Mouse (Mus musculus): ENCODE data around the gene Fhl2. TPM values are rescaled to one million over a fixed set of nuclear protein-coding genes. Genes with fewer than 3 reads are reported as not detected.
"Not testable (repeated sequence)": the region's sequence is repeated elsewhere in the genome, so short reads cannot be mapped to it uniquely, and the experiment has no call there.

Fhl2 gene
- polyA plus RNA-seq, 1 experiment from 2014 or later, result 26.0 TPM

- H3K4me1 ChIP-seq (replicated peaks), result no peaks in the 10 kb centered on the region
- no peak overlapping the region for H3K4me2 ChIP-seq
- no peaks in the 10 kb centered on the region for H3K9me3 ChIP-seq
- no peak for ATAC-seq (ENCODE audit: low FRiP score, low read depth)
- H3K9ac ChIP-seq, result no peak overlapping the region
- no peak overlapping the region for H3K4me3 ChIP-seq
- H3K27ac ChIP-seq (replicated peaks), result no peak overlapping the region
- H3K36me3 ChIP-seq, result no peaks in the 10 kb centered on the region
- H3K27me3 ChIP-seq, result no peaks in the 10 kb centered on the region
- 81% methylated on average over 1 of the region's 1 CpGs for WGBS
These were observed 14.5 kb upstream of the Fhl2 start for GRCm38 (mm10) chr1:43211274-43211673.

- Histone ChIP-seq H3K4me1 (replicated peaks) (no peaks in the 10 kb centered on the region), H3K4me3 (no peak overlapping the region), H3K27ac (replicated peaks) (no peak overlapping the region), H3K36me3 (no peaks in the 10 kb centered on the region), H3K9ac (no peak overlapping the region), H3K9me3 (no peaks in the 10 kb centered on the region), H3K27me3 (no peaks in the 10 kb centered on the region), H3K4me2 (no peak overlapping the region)
- 82% methylated on average over 9 of the region's 9 CpGs for WGBS
- ATAC-seq (ENCODE audit: low FRiP score, low read depth), result no peak
These were observed 13.5 kb upstream of the Fhl2 start for GRCm38 (mm10) chr1:43210285-43210684.

- 83% methylated on average over 1 of the region's 1 CpGs for WGBS
- Histone ChIP-seq H3K36me3 (no peaks in the 10 kb centered on the region), H3K4me3 (no peak overlapping the region), H3K9ac (no peak overlapping the region), H3K9me3 (no peaks in the 10 kb centered on the region), H3K27me3 (no peaks in the 10 kb centered on the region), H3K4me1 (replicated peaks) (no peaks in the 10 kb centered on the region), H3K27ac (replicated peaks) (no peak overlapping the region), H3K4me2 (no peak overlapping the region)
- no peak for ATAC-seq (ENCODE audit: low FRiP score, low read depth)
These were observed 10.4 kb upstream of the Fhl2 start for GRCm38 (mm10) chr1:43207147-43207546.

GRCm38 (mm10) chr1:43203282-43203681 is 6.5 kb upstream of the Fhl2 start:
- H3K9ac ChIP-seq, result no peak overlapping the region
- H3K4me2 ChIP-seq, result no peak overlapping the region
- no peaks in the 10 kb centered on the region for H3K9me3 ChIP-seq
- no peaks in the 10 kb centered on the region for H3K36me3 ChIP-seq
- H3K27ac ChIP-seq (replicated peaks), result no peak overlapping the region
- H3K27me3 ChIP-seq, result no peaks in the 10 kb centered on the region
- H3K4me1 ChIP-seq (replicated peaks), result no peaks in the 10 kb centered on the region
- no peak for ATAC-seq (ENCODE audit: low FRiP score, low read depth)
- 60% methylated on average over 5 of the region's 5 CpGs for WGBS
- no peak overlapping the region for H3K4me3 ChIP-seq

- H3K27ac ChIP-seq (replicated peaks), result no peak overlapping the region
- no peak for ATAC-seq (ENCODE audit: low FRiP score, low read depth)
- H3K4me2 ChIP-seq, result no peak overlapping the region
These were observed 5.4 kb upstream of the Fhl2 start for GRCm38 (mm10) chr1:43202226-43202625.

GRCm38 (mm10) chr1:43201796-43202195 is 5.0 kb upstream of the Fhl2 start:
- H3K4me1 ChIP-seq (replicated peaks), result no peaks in the 10 kb centered on the region
- no peaks in the 10 kb centered on the region for H3K9me3 ChIP-seq
- WGBS, result 83% methylated on average over 2 of the region's 2 CpGs
- H3K36me3 ChIP-seq, result no peaks in the 10 kb centered on the region
- H3K4me2 ChIP-seq, result no peak overlapping the region
- no peak overlapping the region for H3K9ac ChIP-seq
- ATAC-seq (ENCODE audit: low FRiP score, low read depth), result no peak
- H3K4me3 ChIP-seq, result no peak overlapping the region
- no peaks in the 10 kb centered on the region for H3K27me3 ChIP-seq
- no peak overlapping the region for H3K27ac ChIP-seq (replicated peaks)

More at GRCm38 (mm10) chr1:43202226-43202625, 5.4 kb upstream of the Fhl2 start:
- Histone ChIP-seq H3K36me3 (no peaks in the 10 kb centered on the region), H3K4me1 (replicated peaks) (no peaks in the 10 kb centered on the region), H3K27me3 (no peaks in the 10 kb centered on the region), H3K9ac (no peak overlapping the region), H3K4me3 (no peak overlapping the region), H3K9me3 (no peaks in the 10 kb centered on the region)

- H3K9ac ChIP-seq, result no peak overlapping the region
- no peaks in the 10 kb centered on the region for H3K9me3 ChIP-seq
- no peaks in the 10 kb centered on the region for H3K36me3 ChIP-seq
- 79% methylated on average over 3 of the region's 3 CpGs for WGBS
- H3K27me3 ChIP-seq, result no peaks in the 10 kb centered on the region
- H3K4me3 ChIP-seq, result no peak overlapping the region
- ATAC-seq (ENCODE audit: low FRiP score, low read depth), result no peak
- H3K4me2 ChIP-seq, result no peak overlapping the region
- H3K4me1 ChIP-seq (replicated peaks), result no peaks in the 10 kb centered on the region
- no peak overlapping the region for H3K27ac ChIP-seq (replicated peaks)
These were observed 3.1 kb upstream of the Fhl2 start for GRCm38 (mm10) chr1:43199867-43200240.

GRCm38 (mm10) chr1:43199210-43199866 is 2.6 kb upstream of the Fhl2 start:
- no peak overlapping the region for H3K4me3 ChIP-seq
- ATAC-seq (ENCODE audit: low FRiP score, low read depth), result no peak

GRCm38 (mm10) chr1:43196059-43196458 is 725 bp downstream of the Fhl2 start:
- H3K4me2 ChIP-seq, result no peak overlapping the region
- H3K27me3 ChIP-seq, result no peaks in the 10 kb centered on the region
- WGBS, result 59% methylated on average over 1 of the region's 1 CpGs
- no peak overlapping the region for H3K27ac ChIP-seq (replicated peaks)
- no peaks in the 10 kb centered on the region for H3K36me3 ChIP-seq
- H3K4me3 ChIP-seq, result no peak overlapping the region
- no peak overlapping the region for H3K9ac ChIP-seq
- no peaks in the 10 kb centered on the region for H3K9me3 ChIP-seq
- no peak for ATAC-seq (ENCODE audit: low FRiP score, low read depth)
- H3K4me1 ChIP-seq (replicated peaks), result no peaks in the 10 kb centered on the region

More at GRCm38 (mm10) chr1:43199210-43199866, 2.6 kb upstream of the Fhl2 start:
- H3K36me3 ChIP-seq, result no peaks in the 10 kb centered on the region
- 82% methylated on average over 3 of the region's 3 CpGs for WGBS
- H3K9me3 ChIP-seq, result no peaks in the 10 kb centered on the region
- H3K4me2 ChIP-seq, result no peak overlapping the region
- no peak overlapping the region for H3K9ac ChIP-seq
- H3K4me1 ChIP-seq (replicated peaks), result no peaks in the 10 kb centered on the region
- H3K27me3 ChIP-seq, result no peaks in the 10 kb centered on the region
- H3K27ac ChIP-seq (replicated peaks), result no peak overlapping the region

- no peak overlapping the region for H3K9ac ChIP-seq
- WGBS, result 96% methylated on average over 6 of the region's 6 CpGs
- no peak overlapping the region for H3K4me2 ChIP-seq
- H3K4me3 ChIP-seq, result no peak overlapping the region
- no peaks in the 10 kb centered on the region for H3K9me3 ChIP-seq
- no peak for ATAC-seq (ENCODE audit: low FRiP score, low read depth)
- no peaks in the 10 kb centered on the region for H3K4me1 ChIP-seq (replicated peaks)
- no peak overlapping the region for H3K27ac ChIP-seq (replicated peaks)
- H3K36me3 ChIP-seq, result no peaks in the 10 kb centered on the region
- no peaks in the 10 kb centered on the region for H3K27me3 ChIP-seq
These were observed 3.4 kb downstream of the Fhl2 start for GRCm38 (mm10) chr1:43193423-43193822.

- H3K4me1 ChIP-seq (replicated peaks), result no peaks in the 10 kb centered on the region
- WGBS, result 86% methylated on average over 10 of the region's 10 CpGs
- no peak overlapping the region for H3K4me2 ChIP-seq
These were observed 4.3 kb downstream of the Fhl2 start for GRCm38 (mm10) chr1:43192471-43192870.

GRCm38 (mm10) chr1:43191078-43191477 is 5.7 kb downstream of the Fhl2 start:
- no peak for ATAC-seq (ENCODE audit: low FRiP score, low read depth)
- no peaks in the 10 kb centered on the region for H3K36me3 ChIP-seq
- no peaks in the 10 kb centered on the region for H3K4me1 ChIP-seq (replicated peaks)
- H3K9me3 ChIP-seq, result no peaks in the 10 kb centered on the region
- 82% methylated on average over 8 of the region's 8 CpGs for WGBS
- no peaks in the 10 kb centered on the region for H3K27me3 ChIP-seq
- H3K9ac ChIP-seq, result no peak overlapping the region
- no peak overlapping the region for H3K27ac ChIP-seq (replicated peaks)
- H3K4me2 ChIP-seq, result no peak overlapping the region
- no peak overlapping the region for H3K4me3 ChIP-seq

More at GRCm38 (mm10) chr1:43192471-43192870, 4.3 kb downstream of the Fhl2 start:
- Histone ChIP-seq H3K27me3 (no peaks in the 10 kb centered on the region), H3K36me3 (no peaks in the 10 kb centered on the region), H3K4me3 (no peak overlapping the region), H3K9me3 (no peaks in the 10 kb centered on the region), H3K9ac (no peak overlapping the region), H3K27ac (replicated peaks) (no peak overlapping the region)
- ATAC-seq (ENCODE audit: low FRiP score, low read depth), result no peak

GRCm38 (mm10) chr1:43188893-43189292 is 7.9 kb downstream of the Fhl2 start:
- WGBS, result 93% methylated on average over 12 of the region's 16 CpGs

More at GRCm38 (mm10) chr1:43188893-43189292, 7.9 kb downstream of the Fhl2 start:
- not testable (repeated sequence) for H3K4me2 ChIP-seq; ATAC-seq (ENCODE audit: low FRiP score, low read depth); H3K4me1 ChIP-seq (replicated peaks); H3K27ac ChIP-seq (replicated peaks); H3K27me3 ChIP-seq; H3K9ac ChIP-seq; H3K4me3 ChIP-seq; H3K36me3 ChIP-seq; H3K9me3 ChIP-seq
